Mouse (Mus musculus): ENCODE measurements around the gene Sec24d.
A peak's percentile ranks its signal among the peaks of the same experiment; 100 is the strongest.

The Sec24d gene

DNA sequence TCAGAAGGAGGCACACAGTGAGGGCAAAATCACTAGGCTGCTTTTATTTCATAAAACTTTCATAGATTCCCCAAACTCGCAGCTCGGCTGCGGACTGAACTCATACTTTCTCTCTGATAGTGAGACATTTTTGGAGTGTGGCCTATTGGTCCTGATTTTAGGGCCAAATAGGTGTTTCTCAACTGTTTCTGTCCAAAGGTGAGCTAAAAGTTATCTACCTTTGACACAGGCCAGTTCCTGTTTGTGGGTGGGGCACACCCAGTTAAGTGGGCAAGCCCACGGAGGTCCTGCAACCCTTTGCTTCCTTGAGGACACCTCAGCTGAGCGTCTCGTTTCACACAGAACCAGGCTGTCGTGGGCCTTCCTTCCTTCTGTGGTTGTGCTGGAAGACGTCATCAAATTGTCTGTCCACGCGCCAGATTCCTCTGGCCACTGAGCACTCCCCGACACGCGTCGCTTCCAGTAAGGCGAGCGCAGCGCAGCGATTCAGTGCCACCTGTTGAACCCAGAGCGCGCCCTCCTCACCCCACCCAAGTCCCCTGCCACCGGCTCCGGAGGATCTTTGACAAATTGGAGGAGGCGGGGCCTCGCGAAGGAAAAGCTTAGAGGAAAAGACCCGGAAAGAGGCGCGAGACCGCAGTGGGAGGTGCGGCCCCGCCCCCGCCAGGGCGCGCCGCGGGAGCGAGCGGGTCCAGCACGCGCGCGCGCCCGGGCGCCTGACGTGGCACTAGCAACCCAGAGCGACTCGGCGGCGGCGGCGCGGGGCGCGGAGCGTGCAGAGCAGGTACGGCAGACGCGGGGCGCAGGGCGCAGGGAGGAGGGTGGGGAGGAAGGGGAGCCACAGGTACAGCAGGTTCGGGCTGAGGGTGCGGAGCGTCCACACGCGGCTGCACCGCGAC, at the start of gene Sec24d:
Gene Sec24d, plus strand, starts transcription at position 703 of the 899 bp plus-strand sequence.
- peak; percentile 95 for DNase-seq (ENCODE audit: low read depth)

- no peak for DNase-seq (ENCODE audit: low read depth)
Observed at GRCm38 (mm10) chr3:123218646-123219045, 48.6 kb upstream of the Sec24d start.

DNA sequence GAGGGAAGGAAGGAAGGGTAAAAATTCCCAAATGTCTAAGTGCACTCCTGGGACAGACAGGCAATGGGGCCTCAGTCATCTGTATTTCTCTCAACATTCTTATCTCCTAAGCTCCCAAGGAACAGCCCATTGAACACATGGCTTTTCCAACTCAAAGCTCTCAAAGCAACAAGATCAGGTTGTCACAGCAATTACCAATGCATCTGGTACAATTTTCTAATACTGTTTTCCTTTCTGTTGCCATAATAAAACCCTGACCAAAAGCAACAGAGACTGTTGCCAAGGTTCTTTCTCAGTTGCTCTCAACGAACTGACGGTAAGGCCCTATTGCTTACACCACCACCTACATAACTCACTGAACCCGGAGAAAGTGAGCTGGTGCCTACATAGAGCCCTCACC, 40.0 kb upstream of the Sec24d start:
- no peak for DNase-seq (ENCODE audit: low read depth)

GRCm38 (mm10) chr3:123231639-123232038, 35.6 kb upstream of the Sec24d start:
- no peak for DNase-seq (ENCODE audit: low read depth)

GRCm38 (mm10) chr3:123234191-123234836, 32.9 kb upstream of the Sec24d start:
- peak; percentile 84 for DNase-seq (ENCODE audit: low read depth)

- DNase-seq (ENCODE audit: low read depth), result no peak
Observed at GRCm38 (mm10) chr3:123235495-123235894, 31.8 kb upstream of the Sec24d start.

GRCm38 (mm10) chr3:123235921-123236320, 31.3 kb upstream of the Sec24d start, which contains the start of gene Synpo2:
Synpo2 (minus strand) TSS chr3:123236149.
- DNase-seq (ENCODE audit: low read depth), result peak; percentile 51

DNA sequence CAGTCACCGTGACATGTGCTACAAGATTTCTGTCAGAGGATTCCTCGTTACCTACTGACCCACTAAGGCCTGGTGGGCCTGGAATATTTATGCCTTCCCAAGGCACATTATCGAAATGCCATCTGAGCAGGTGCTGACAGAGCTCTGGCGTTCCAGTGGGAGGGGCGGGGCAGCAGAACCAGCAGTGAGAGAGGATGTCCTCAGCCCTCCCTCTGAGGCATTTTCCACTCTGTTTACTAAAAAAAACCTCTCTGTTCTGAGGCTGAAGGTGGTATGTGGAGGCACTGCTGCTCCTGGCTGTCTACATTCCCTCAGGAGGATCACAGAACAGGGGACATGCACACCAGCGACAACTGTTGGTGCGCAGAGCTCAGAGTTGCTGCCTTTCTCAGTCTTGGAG, 30.2 kb upstream of the Sec24d start:
- DNase-seq (ENCODE audit: low read depth), result peak; percentile 29

DNA sequence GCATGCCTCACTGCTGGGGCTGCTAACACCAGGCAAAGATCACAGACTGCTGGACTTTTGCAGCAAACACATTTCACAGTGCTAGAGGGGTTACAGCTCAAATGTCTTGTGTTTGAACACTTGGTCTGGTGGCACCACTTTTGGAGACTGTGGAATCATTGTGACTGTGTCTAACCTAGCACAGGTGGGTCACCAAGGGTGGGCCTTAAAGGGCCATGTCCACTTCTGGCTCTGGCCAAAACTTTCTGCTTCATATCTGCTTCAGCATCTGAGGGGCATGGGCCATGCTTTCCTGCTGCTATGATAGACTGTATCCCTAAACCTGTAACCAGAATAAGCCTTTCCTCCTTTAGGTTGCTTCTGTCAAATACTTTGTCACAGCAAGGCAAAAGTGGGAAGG, 29.8 kb upstream of the Sec24d start:
- DNase-seq (ENCODE audit: low read depth), result no peak

- DNase-seq (ENCODE audit: low read depth), result no peak
Observed at GRCm38 (mm10) chr3:123244376-123244775, 22.9 kb upstream of the Sec24d start.

DNA sequence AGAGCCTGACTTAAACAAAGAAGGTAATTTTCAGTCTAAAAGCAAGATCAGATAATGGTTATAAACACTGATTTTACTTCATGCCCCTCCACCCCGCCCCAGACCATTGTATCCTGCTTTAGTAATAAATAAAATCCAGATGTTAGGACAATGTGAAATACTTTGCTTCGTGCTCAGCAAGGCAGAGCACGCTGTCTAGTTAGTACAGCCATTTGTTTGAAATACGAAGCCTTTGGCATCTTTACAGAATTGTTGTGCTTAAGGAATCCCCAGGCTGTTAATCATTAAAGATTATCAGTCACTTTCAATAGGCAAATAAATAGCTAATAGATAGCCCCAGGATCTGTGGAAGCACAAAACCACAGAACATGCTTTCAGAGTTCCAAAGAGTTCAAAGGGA, 21.6 kb upstream of the Sec24d start:
- peak; percentile 73 for DNase-seq (ENCODE audit: low read depth)

- DNase-seq (ENCODE audit: low read depth), result peak; percentile 85
Observed at GRCm38 (mm10) chr3:123256181-123257101, 10.8 kb upstream of the Sec24d start.

GRCm38 (mm10) chr3:123258709-123259108, 8.5 kb upstream of the Sec24d start:
- no peak for DNase-seq (ENCODE audit: low read depth)

GRCm38 (mm10) chr3:123264706-123265105, 2.5 kb upstream of the Sec24d start:
- DNase-seq (ENCODE audit: low read depth), result peak; percentile 70

- peak; percentile 85 for DNase-seq (ENCODE audit: low read depth)
Observed at GRCm38 (mm10) chr3:123267741-123268201, 516 bp downstream of the Sec24d start.

- no peak for DNase-seq (ENCODE audit: low read depth)
Observed at GRCm38 (mm10) chr3:123282866-123283615, 15.8 kb downstream of the Sec24d start.

DNA sequence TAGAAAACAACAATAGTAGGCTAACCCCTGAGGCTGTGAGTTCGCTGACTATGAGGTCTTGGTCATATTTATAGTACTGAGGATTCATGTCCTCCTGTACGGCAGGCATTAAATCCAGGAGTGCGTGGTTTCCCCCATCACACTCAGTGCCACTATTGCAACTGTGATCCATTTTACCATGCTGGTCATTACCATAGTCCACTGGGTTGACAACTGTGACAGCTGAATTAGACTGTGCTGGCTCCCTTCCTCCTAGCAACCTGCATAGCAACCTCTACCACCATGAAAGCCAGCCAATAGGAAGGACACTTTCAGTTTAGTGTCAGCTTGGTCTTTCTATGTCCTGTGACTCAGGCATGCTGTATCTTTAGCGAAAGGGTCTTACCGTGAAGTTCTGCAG, 17.0 kb downstream of the Sec24d start:
- DNase-seq (ENCODE audit: low read depth), result no peak

GRCm38 (mm10) chr3:123285649-123286048, 18.4 kb downstream of the Sec24d start:
- no peak for DNase-seq (ENCODE audit: low read depth)

DNA sequence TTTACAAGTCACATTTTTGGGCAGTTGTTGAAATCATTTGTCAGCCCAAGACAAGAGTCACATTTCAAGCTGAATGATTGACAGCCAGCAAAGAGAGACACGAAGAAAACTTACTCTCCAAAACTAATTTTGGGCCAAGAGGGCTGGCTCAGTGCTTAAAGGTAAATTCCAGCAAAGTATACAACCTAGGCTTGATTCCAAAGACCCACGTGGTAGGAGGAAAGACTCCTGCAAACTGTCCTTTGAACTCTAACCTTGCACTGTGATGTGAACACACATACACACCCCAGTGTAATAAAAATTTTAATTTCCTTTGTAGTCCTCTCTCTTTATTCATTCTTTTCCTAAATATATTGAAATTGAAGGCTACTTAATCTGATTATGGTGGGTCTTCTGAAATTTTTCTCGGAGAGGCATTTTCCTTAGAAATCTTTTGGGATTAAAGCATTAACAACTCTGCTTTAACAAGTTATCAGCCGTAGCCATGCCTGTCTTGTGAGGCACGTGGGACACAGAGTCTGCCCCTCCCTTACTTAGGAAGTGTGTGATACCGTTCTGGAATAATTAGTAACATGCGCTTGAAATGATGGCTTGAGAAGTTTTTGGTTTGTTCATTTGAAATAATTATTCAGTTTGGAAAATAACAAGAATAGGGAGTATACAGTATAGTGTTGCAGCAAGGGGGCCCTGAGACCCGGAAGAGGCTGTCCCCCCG, 21.8 kb downstream of the Sec24d start:
- no peak for DNase-seq (ENCODE audit: low read depth)

- no peak for DNase-seq (ENCODE audit: low read depth)
Observed at GRCm38 (mm10) chr3:123291670-123292069, 24.4 kb downstream of the Sec24d start.

- no peak for DNase-seq (ENCODE audit: low read depth)
Observed at GRCm38 (mm10) chr3:123296654-123297053, 29.4 kb downstream of the Sec24d start.
